Mouse (Mus musculus) intestine, embryonic 15.5 days (tissue): ENCODE results near the gene Arhgef38. TPM values are rescaled to one million over a fixed set of nuclear protein-coding genes. Genes with fewer than 3 reads are reported as not detected.

Experiments used
- ATAC-seq: fragments of 200-750 bp; cut with Nextera tagmentation; 2 replicates; pipeline ENCODE4 v1.8.0; 2017; ENCODE audit warnings: moderate TSS enrichment, moderate library complexity
- H3K27ac ChIP-seq: fragments of 300-500 bp; sonication (generic); 2 replicates; pipeline ENCODE4 v1.5.1; 2015; ENCODE audit warnings: mild to moderate bottlenecking, inconsistent platforms
- H3K27me3 ChIP-seq: fragments of 300-500 bp; sonication (generic); replicated peaks from 2 replicates; pipeline ENCODE4 v1.6.1; 2015; ENCODE audit warnings: inconsistent platforms
- H3K36me3 ChIP-seq: fragments of 300-500 bp; sonication (generic); 2 replicates; pipeline ENCODE4 v1.6.1; 2015; ENCODE audit warnings: inconsistent platforms
- H3K4me1 ChIP-seq: fragments of 300-500 bp; sonication (generic); replicated peaks from 2 replicates; pipeline ENCODE4 v1.6.1; 2015; ENCODE audit warnings: inconsistent platforms
- H3K4me2 ChIP-seq: fragments of 300-500 bp; sonication (generic); replicated peaks from 2 replicates; pipeline ENCODE4 v1.6.1; 2015; ENCODE audit warnings: mild to moderate bottlenecking, inconsistent platforms
- H3K4me3 ChIP-seq: fragments of 300-500 bp; sonication (generic); replicated peaks from 2 replicates; pipeline ENCODE4 v1.5.1; 2015; ENCODE audit warnings: inconsistent platforms
- H3K9ac ChIP-seq: fragments of 300-500 bp; sonication (generic); 2 replicates; pipeline ENCODE4 v1.6.1; 2015; ENCODE audit warnings: inconsistent platforms
- H3K9me3 ChIP-seq: fragments of 300-500 bp; sonication (generic); 2 replicates; pipeline ENCODE4 v1.6.1; 2016; ENCODE audit warnings: inconsistent platforms
- WGBS: fragments of 180-500 bp; shearing (Covaris S2); methylation state at CpG from one replicate; pipeline ENCODE4 v1.1.7; 2015; 5-methylcytosine and 5-hydroxymethylcytosine counted together
- polyA plus RNA-seq: library from polyadenylated mRNA; unstranded; fragments of >200 nt; fragmentation: Nextera tagmentation; extraction: Ambion mirVana; gene quantifications from 2 replicates; pipeline ENCODE4 v1.2.1, GENCODE M21; 2015

Arhgef38 gene
- polyA plus RNA-seq, 1 experiment from 2014 or later: 2.7 TPM

DNA sequence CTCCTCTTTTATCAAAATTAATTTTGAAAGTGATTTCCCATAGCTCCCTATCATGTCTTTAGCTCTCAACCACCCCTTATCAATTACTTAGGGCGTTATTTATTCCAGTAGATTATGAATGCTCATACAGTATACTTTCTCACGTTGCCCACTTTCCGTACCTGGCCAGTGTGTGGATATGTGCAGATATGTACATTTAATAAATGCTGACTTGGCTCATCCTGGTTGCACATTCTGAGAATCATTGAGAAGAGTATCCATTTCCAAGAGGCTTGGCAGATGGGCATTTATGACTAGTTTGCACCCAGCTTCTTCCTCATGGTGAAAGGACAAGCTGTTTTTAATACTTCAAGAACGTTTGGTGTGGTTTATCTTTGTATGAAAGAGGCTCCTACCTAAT, 124.9 kb downstream of the Arhgef38 start:
- no peaks in the 10 kb centered on the region for H3K4me1 ChIP-seq
- no peak overlapping the region for H3K9ac ChIP-seq
- no peaks in the 10 kb centered on the region for H3K27me3 ChIP-seq
- H3K4me3 ChIP-seq: no peak overlapping the region
- no peak for ATAC-seq
- H3K4me2 ChIP-seq: no peak overlapping the region
- no peaks in the 10 kb centered on the region for H3K9me3 ChIP-seq
- H3K36me3 ChIP-seq: peaks cover 16% of the 10 kb centered on the region; the same call in 1 of the 2 replicates
- 92% methylated on average over 4 of the region's 4 CpGs for WGBS
- no peak overlapping the region for H3K27ac ChIP-seq

DNA sequence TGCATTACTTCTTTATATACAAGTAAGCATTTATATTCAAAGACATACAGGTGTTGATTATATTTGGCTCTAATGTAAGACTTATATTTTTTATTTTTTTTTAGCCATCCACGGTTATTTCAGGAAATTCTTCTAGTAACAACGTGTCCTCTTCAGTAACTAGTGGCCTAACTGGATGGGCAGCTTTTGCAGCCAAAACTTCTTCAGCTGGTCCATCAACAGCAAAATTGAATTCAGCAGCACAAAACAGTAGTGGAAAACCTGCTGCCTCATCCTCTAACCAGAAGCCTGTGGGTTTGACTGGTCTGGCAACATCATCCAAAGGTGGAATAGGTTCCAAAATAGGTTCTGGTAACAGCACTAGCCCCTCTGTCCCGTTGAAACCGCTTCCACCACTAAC, 126.0 kb downstream of the Arhgef38 start:
- Histone ChIP-seq H3K27me3 (no peaks in the 10 kb centered on the region), H3K4me2 (no peak overlapping the region), H3K36me3 (peaks cover 16% of the 10 kb centered on the region; the same call in 1 of the 2 replicates), H3K4me3 (no peak overlapping the region), H3K4me1 (no peaks in the 10 kb centered on the region), H3K9me3 (no peaks in the 10 kb centered on the region), H3K27ac (no peak overlapping the region), H3K9ac (no peak overlapping the region)
- 89% methylated on average over 4 of the region's 4 CpGs for WGBS
- ATAC-seq: no peak

DNA sequence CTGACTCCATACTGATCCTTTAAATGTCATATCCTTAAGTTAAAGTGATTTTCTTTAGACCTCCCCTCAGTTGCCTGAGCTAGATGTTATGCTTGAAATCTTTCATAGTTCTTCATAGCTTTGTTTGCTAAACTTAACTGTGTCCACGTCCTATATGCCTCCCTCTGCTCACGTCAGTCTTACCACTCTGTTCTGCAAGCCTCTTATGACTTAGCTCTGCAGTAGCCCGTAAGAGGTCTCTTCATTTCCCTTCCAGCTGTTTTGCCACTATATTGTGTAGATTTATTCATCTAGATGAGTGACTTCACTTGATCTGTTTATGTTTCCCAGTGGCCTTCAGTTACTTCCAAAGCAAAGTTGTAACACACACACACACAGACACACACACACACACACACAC, 130.3 kb downstream of the Arhgef38 start:
- Histone ChIP-seq H3K9me3 (no peaks in the 10 kb centered on the region), H3K4me1 (no peaks in the 10 kb centered on the region), H3K36me3 (peaks cover 18% of the 10 kb centered on the region; the same call in 1 of the 2 replicates), H3K27me3 (no peaks in the 10 kb centered on the region), H3K4me2 (no peak overlapping the region), H3K4me3 (no peak overlapping the region), H3K27ac (no peak overlapping the region), H3K9ac (no peak overlapping the region)
- 82% methylated on average over 3 of the region's 3 CpGs for WGBS
- no peak for ATAC-seq

DNA sequence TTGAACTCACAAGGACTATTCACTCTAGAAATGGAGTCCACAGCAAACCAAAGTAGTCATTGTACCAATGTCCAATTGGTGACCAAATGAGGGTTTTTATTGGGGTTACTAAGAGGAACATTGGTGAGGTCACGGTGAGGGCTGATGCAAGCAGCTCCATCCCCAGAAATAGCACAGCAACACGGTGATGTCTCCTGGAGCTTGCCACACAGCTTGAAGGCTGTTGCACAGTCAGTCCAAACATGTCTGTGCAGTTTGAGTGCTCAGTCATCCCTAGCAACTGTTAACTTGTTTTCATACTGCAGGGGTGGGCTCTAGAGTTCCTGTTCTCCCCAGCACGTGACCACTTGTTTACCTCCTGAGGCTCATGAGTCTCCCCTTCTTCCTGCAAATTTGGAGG, 131.0 kb downstream of the Arhgef38 start:
- Histone ChIP-seq H3K4me1 (no peaks in the 10 kb centered on the region), H3K36me3 (peaks cover 15% of the 10 kb centered on the region; the same call in 1 of the 2 replicates), H3K9ac (no peak overlapping the region), H3K4me3 (no peak overlapping the region), H3K27me3 (no peaks in the 10 kb centered on the region), H3K9me3 (no peaks in the 10 kb centered on the region), H3K4me2 (no peak overlapping the region), H3K27ac (no peak overlapping the region)
- no peak for ATAC-seq
- 88% methylated on average over 3 of the region's 3 CpGs for WGBS

DNA sequence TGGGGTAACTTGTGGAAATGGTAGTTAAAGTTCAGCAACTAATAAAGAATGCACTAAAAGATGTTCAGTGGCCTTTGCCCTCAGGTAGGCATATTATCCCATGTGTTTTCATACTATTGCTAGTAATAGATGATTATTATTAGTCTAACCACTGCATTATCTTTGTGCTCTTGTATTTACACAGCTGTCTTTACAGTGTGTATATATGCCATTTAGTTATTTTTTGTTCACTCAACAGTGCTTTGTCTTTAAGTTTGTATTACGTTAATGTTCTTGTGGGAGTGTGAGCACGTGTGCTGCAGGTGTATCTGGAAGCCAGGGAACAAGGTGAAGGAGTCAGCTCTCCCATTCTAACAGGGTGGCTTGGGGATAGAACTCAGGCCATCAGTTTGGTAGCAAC, 135.8 kb downstream of the Arhgef38 start:
- 0 out of 2 replicates have a peak, but pooled peaks cover 2% of the 10 kb centered on the region for H3K36me3 ChIP-seq
- H3K4me3 ChIP-seq: no peak overlapping the region
- WGBS: 82% methylated on average over 2 of the region's 2 CpGs
- H3K4me1 ChIP-seq: no peaks in the 10 kb centered on the region
- no peaks in the 10 kb centered on the region for H3K9me3 ChIP-seq
- no peak overlapping the region for H3K27ac ChIP-seq
- H3K9ac ChIP-seq: no peak overlapping the region
- H3K27me3 ChIP-seq: no peaks in the 10 kb centered on the region
- H3K4me2 ChIP-seq: no peak overlapping the region
- peak; percentile 21; the same call in 1 of the 2 replicates for ATAC-seq

DNA sequence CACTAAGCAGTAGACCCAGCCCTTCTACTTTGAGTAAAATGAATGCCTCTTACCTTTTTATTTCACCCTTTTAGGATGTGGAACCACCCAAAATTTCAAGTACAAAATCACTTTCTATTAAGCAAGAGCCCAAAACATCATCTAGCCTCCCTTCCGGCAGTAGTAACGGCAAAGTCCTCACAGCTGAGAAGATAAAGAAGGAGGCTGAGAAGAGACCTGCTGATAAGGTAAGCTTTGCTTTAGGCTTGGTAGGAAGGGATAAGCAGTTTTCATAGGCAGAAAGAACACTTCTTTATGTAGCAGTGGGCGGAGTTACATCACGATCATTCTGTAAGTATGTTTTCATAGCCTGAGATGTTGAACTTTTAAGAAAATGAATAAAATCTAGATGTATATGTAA, 136.4 kb downstream of the Arhgef38 start:
- H3K9me3 ChIP-seq: no peaks in the 10 kb centered on the region
- ATAC-seq: no peak
- WGBS: 85% methylated on average over 4 of the region's 4 CpGs
- 0 out of 2 replicates have a peak, but pooled peaks cover 2% of the 10 kb centered on the region for H3K36me3 ChIP-seq
- 0 out of 2 replicates have a peak, but pooled peaks cover 3% of the 10 kb centered on the region for H3K4me1 ChIP-seq
- H3K27me3 ChIP-seq: no peaks in the 10 kb centered on the region
- H3K27ac ChIP-seq: no peak overlapping the region
- no peak overlapping the region for H3K4me2 ChIP-seq
- H3K4me3 ChIP-seq: no peak overlapping the region
- H3K9ac ChIP-seq: no peak overlapping the region

DNA sequence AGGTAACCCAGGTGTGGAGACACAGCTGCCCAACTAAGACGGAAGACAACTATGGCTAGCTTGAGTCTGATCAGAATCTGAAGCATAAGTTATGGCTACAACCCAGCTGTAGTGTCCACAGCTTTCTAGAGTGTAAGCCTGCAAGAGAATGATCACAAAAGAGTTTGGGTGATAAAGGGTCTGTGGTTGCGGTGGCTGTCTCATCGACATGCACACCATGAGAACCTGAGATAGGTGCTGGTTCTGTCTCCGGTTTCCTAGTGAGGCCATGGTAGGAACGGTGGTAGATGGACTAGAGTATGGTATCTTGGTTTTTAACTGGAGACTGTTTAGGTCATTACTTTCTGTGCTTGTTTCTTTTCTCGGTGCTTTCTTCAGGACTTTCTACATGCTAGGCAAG, 136.8 kb downstream of the Arhgef38 start:
- peaks cover 5% of the 10 kb centered on the region; the same call in 1 of the 2 replicates for H3K4me1 ChIP-seq
- no peaks in the 10 kb centered on the region for H3K27me3 ChIP-seq
- no peak for ATAC-seq
- H3K9me3 ChIP-seq: no peaks in the 10 kb centered on the region
- H3K4me2 ChIP-seq: no peak overlapping the region
- H3K9ac ChIP-seq: no peak overlapping the region
- no peak overlapping the region for H3K4me3 ChIP-seq
- no peak overlapping the region for H3K27ac ChIP-seq
- H3K36me3 ChIP-seq: 0 out of 2 replicates have a peak, but pooled peaks cover 2% of the 10 kb centered on the region
- 95% methylated on average over 6 of the region's 6 CpGs for WGBS

DNA sequence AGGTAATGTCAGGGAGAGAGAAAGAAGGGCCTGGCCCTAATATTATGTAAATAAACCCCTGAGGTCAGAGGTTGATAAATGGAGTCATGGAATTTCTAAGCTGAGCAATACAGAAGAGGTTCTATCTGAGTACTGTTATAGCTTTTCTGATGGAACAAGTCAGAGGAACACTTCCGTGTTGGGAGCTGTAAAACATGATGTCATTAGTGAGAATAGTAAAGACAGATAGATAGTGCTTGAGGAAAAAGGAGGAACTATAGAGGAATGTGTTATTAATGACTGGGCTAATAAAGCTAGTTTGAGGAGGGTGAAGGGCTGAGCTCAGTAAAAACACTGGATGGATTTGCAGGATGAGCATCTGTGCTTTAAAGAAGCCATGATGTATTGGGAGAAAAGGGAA, 140.4 kb downstream of the Arhgef38 start:
- Histone ChIP-seq H3K27me3 (no peaks in the 10 kb centered on the region), H3K36me3 (no peaks in the 10 kb centered on the region), H3K9me3 (no peaks in the 10 kb centered on the region), H3K4me2 (no peak overlapping the region; the same call in 1 of the 2 replicates), H3K4me1 (peaks cover 5% of the 10 kb centered on the region; the same call in 1 of the 2 replicates), H3K27ac (no peak overlapping the region), H3K4me3 (no peak overlapping the region), H3K9ac (no peak overlapping the region)
- 26% methylated on average over 1 of the region's 1 CpGs for WGBS
- ATAC-seq: no peak

DNA sequence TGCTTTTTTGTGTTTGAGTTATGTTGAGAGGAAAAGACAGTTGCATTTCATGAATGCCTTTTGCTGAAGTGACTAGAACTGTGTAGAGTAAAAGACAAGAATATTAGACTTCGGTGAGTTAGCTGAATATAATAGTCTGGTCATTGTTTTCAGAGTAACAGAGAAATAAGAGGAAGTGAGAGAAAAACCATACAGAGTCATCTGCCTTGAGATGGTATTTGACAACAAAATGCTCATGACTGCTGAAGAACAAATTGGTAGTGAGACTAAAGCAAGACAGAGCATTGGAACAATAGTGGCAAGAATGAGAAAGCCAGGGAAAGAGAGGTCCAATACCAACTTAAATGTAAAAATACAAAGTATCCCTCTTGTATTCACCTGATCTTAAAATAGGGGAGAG, 141.8 kb downstream of the Arhgef38 start:
- Histone ChIP-seq H3K4me2 (peak overlapping the region; percentile 52), H3K4me1 (peaks cover 5% of the 10 kb centered on the region; the same call in 1 of the 2 replicates), H3K9ac (0 out of 2 replicates have a peak overlapping the region, but pooled peaks have one; percentile 98), H3K27ac (no peak overlapping the region), H3K9me3 (no peaks in the 10 kb centered on the region), H3K4me3 (peak overlapping the region; percentile 98; the same call in 1 of the 2 replicates), H3K27me3 (no peaks in the 10 kb centered on the region), H3K36me3 (no peaks in the 10 kb centered on the region)
- 76% methylated on average over 1 of the region's 1 CpGs for WGBS
- ATAC-seq: no peak

DNA sequence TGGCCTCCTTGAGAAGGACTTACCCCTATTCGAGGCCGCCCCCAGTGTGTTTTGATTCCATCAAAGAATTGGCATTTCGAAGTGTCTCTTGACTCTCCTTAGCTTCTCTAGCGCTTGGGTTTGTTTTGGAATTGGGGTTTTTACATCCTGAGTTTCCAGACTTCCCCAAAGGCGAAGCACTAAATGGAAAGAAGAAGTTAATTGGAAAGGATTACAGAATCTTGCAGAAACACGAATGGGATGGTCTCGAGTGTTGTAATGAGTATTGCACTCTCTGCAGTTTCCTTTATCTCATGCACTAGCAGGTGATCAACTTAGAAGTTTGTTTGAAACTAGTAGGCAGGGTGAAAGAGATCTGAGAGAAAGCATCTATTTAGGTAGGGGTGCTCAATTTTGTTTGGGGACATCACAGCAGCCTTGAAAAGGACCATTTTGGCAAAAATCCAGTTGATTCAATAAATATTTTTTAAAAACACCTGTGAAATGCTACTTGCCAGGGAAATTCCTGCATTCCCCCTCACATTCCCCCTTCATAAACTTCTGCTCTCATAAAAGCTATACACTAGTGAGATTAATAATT, 142.4 kb downstream of the Arhgef38 start:
- under 1% methylated on average over 7 of the region's 7 CpGs for WGBS
- H3K4me2 ChIP-seq: peak overlapping the region; percentile 52
- no peak for ATAC-seq
- no peaks in the 10 kb centered on the region for H3K36me3 ChIP-seq
- no peaks in the 10 kb centered on the region for H3K27me3 ChIP-seq
- peak overlapping the region; percentile 99 for H3K27ac ChIP-seq
- H3K4me3 ChIP-seq: peak overlapping the region; percentile 98
- no peaks in the 10 kb centered on the region for H3K9me3 ChIP-seq
- H3K4me1 ChIP-seq: peaks cover 5% of the 10 kb centered on the region; the same call in 1 of the 2 replicates
- peak overlapping the region; percentile 98 for H3K9ac ChIP-seq

DNA sequence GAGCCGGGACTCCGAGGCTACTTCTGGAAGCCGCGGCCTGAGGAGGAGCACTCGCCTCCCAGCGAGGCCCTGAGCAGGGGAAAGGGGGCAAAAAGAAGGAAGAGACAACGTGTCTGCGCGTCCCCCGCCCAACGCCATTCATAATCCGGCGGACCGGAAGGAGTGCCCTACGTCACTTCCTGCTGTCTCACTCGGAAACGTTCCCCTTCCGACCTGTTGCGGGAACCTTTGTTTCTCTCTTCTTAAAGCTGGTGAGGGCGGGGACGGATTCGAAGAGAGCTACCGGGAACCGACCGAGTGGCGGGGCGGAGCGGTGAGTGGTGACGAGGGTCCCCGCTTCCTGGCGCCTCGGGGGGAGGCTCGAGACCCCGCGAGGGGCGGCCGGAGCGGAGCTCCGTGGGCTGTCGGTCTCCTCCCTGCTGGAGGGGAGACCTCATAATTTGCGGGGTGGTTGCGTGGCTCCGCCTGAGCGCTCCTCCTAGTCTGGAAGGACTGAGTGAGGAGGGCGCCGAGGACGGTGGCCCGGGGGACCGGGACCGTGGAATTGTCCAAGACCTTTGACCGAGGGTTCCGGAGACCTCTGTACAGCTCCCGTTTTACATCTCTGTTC, 143.0 kb downstream of the Arhgef38 start, which contains the start of the genes Ints12 and Gstcd:
Gene Ints12 (plus strand): TSS at position 177 of the 610 bp plus-strand sequence.
Gene Gstcd (minus strand): TSS at position 370 of the 610 bp plus-strand sequence.
- Histone ChIP-seq H3K9ac (peak within 1 kb of the TSS; percentile 98), H3K4me2 (peak within 1 kb of the TSS; percentile 52), H3K27me3 (no peaks in the 10 kb centered on the region), H3K27ac (peak within 1 kb of the TSS; percentile 99), H3K9me3 (no peaks in the 10 kb centered on the region), H3K4me1 (peaks cover 5% of the 10 kb centered on the region; the same call in 1 of the 2 replicates), H3K36me3 (no peaks in the 10 kb centered on the region), H3K4me3 (peak within 1 kb of the TSS; percentile 98)
- under 1% methylated on average over 52 of the region's 53 CpGs for WGBS
- ATAC-seq: peak; percentile 97

DNA sequence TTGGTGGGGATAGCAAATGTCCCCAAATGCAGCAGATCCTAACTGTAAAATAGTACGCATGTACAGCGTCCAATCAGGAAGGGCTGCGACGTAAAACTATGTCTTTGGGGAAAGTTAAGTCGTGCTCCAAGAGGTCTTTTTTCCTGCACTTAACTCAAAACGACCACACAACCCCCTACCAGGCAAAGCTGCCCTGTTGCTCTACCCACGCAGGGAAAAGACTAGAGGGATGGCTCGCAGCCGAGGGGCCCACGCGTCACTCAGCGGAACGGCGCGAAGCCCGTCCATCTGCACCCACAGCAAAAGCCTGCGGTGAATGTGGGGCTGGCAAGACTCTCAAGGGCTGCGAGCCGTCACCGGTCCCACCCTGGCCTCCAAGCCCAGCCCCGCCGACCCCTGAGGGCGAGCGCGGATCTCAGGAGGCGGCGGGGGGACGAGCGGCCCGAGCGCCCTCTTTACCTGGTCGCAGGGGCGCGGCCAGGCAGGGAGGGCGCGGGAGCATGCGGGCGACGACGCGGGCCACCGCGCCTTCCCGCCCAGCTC, 143.6 kb downstream of the Arhgef38 start:
- H3K4me1 ChIP-seq: peaks cover 5% of the 10 kb centered on the region; the same call in 1 of the 2 replicates
- peak overlapping the region; percentile 98 for H3K4me3 ChIP-seq
- H3K9ac ChIP-seq: peak overlapping the region; percentile 98
- peak overlapping the region; percentile 99 for H3K27ac ChIP-seq
- H3K4me2 ChIP-seq: peak overlapping the region; percentile 52
- WGBS: under 1% methylated on average over 44 of the region's 44 CpGs
- ATAC-seq: peak; percentile 90
- H3K9me3 ChIP-seq: no peaks in the 10 kb centered on the region
- H3K27me3 ChIP-seq: no peaks in the 10 kb centered on the region
- no peaks in the 10 kb centered on the region for H3K36me3 ChIP-seq
